Mouse (Mus musculus) bone marrow macrophage, adult 2 months (primary cell): ENCODE results near the gene Emg1. TPM values are rescaled to one million over a fixed set of nuclear protein-coding genes. Genes with fewer than 3 reads are reported as not detected.

Experiments used
- H3K27ac ChIP-seq: 2 replicates; pipeline ENCODE4 v1.5.1; 2012; ENCODE audit warnings: low read depth, low read length; ENCODE audit not compliant: insufficient read depth
- H3K4me1 ChIP-seq: 2 replicates; pipeline ENCODE4 v1.6.1; 2012; ENCODE audit warnings: low read length; ENCODE audit not compliant: control insufficient read depth, insufficient read depth
- H3K4me3 ChIP-seq: 2 replicates; pipeline ENCODE4 v1.5.1; 2012; ENCODE audit warnings: mild to moderate bottlenecking, low read length, moderate library complexity; ENCODE audit not compliant: insufficient read depth
- CTCF ChIP-seq: IDR thresholded peaks from 2 replicates; pipeline ENCODE4 v1.5.1; 2012; ENCODE audit warnings: low read depth, mild to moderate bottlenecking, low read length, moderate library complexity
- POLR2A ChIP-seq: IDR thresholded peaks from 2 replicates; pipeline ENCODE4 v1.6.1; 2012; ENCODE audit warnings: mild to moderate bottlenecking, low read depth, low read length, borderline replicate concordance
- polyA plus RNA-seq: library from polyadenylated mRNA; stranded (reverse); fragments of >200 nt; gene quantifications from 2 replicates; pipeline ENCODE4 v1.2.4, GENCODE M21; 2012; ENCODE audit not compliant: missing spikeins, insufficient read depth, insufficient read length

The Emg1 gene
- polyA plus RNA-seq, 1 experiment = 48.2 TPM

GRCm38 (mm10) chr6:124670281-124670900 is 41.6 kb downstream of the Emg1 start:
- peaks cover 22% of the 10 kb centered on the region for H3K4me1 ChIP-seq

GRCm38 (mm10) chr6:124669234-124669859 is 42.6 kb downstream of the Emg1 start:
- no peak overlapping the region for H3K4me3 ChIP-seq
- H3K4me1 ChIP-seq = peaks cover 24% of the 10 kb centered on the region
- H3K27ac ChIP-seq = no peak overlapping the region
- TF ChIP-seq CTCF (no peak), POLR2A (no peak)

More at GRCm38 (mm10) chr6:124670281-124670900, 41.6 kb downstream of the Emg1 start:
- Histone ChIP-seq H3K27ac (peak overlapping the region; percentile 30), H3K4me3 (no peak overlapping the region)
- TF ChIP-seq CTCF (no peak), POLR2A (no peak)

DNA sequence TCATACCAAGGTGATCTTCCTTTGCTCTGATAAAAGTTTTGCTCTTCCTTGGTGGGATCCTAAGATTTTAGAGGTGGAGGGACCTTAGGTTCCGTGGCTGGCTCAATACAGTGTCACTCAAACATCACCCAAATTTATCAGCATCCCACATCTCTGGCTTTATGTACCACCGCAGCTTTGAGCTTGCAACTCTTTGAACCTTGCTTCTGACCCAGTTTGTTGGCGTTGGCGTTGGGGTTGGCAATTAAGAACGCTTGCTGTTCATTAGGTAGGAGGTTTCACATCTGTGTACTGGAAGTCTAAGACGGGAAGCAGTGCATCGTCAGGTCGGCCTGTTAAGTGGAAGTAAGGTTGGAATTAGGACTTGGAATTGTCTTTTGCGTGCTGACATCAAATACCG is 47.0 kb downstream of the Emg1 start:
- TF ChIP-seq CTCF (no peak), POLR2A (no peak)
- Histone ChIP-seq H3K27ac (no peak overlapping the region), H3K4me3 (no peak overlapping the region)

GRCm38 (mm10) chr6:124664256-124664655 is 47.7 kb downstream of the Emg1 start:
- TF ChIP-seq POLR2A = no peak
- TF ChIP-seq CTCF = no peak
- Histone ChIP-seq H3K4me3 (no peak overlapping the region), H3K27ac (no peak overlapping the region), H3K4me1 (peaks cover 15% of the 10 kb centered on the region)

More for the DNA sequence above, 47.0 kb downstream of the Emg1 start:
- H3K4me1 ChIP-seq = peaks cover 15% of the 10 kb centered on the region

DNA sequence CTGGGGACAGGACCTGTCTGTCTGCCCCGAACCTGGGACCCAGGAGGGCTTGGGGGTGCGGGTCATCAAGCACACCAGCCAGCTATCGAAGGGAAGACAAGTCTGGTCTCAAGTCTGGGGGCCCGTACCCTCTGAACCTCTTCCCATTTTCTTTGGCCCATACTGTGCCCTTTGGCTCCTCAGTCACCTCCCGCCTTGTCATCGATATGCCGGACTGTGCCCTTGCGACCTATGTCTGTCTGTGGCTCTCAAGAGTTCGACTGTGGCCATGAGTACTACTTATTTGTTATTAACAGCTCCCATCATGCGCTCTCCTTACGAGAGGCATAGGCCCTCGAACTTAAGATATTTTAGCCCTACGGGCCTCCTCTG is 48.6 kb downstream of the Emg1 start:
- TF ChIP-seq CTCF = 0 out of 2 replicates have a peak, but pooled peaks have one; percentile 33
- no peak for TF ChIP-seq POLR2A
- Histone ChIP-seq H3K4me1 (peaks cover 15% of the 10 kb centered on the region), H3K27ac (peak overlapping the region; percentile 52), H3K4me3 (peak overlapping the region; percentile 76)

DNA sequence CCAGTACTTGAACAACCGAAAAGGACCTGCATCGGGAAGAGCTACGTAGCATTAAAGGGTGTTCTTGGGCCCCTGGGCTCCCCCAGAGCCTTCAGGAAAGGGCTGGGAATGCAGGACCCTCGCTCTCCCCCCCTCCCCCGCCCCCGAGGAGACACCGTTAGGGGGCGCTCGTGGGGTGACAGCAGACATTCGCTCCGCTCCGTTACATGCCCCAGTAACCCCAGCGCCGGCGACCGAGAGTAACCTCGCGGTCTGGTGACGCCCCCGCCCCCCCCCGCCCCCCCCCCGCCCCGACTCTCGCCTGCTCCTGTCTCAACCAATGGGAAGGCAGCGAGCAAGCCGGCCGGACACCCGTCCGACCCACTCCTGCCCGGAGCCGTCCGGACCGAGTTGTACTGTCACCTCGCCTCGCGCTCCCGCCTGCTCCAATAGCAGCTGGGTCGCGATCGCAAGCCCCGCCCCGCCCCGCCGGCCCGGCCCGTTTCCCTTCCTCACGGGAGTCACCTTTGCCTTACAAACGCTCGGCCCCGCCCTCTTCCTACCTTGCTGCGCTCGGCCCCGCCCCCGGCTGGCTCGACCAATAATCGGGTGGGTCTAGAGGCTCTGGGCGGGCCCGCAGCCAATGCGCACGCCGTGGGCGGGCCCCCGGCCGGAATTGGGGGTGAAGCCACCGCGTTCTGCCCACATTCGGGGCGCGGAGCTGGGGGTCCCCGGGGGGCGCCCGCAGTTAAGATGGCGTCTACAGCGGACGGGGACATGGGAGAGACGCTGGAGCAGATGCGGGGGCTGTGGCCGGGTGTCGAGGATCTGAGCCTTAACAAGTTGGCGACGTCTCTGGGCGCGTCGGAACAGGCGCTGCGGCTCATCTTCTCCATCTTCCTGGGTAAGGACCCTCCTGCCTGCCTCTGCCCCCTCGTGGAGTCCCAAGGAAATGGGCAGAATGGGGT is 49.2 kb downstream of the Emg1 start, which contains the start of gene Lpcat3:
Gene Lpcat3, plus strand, starts transcription at position 551 of the 947 bp plus-strand sequence.
- peak within 1 kb of the TSS; percentile 85 for H3K27ac ChIP-seq
- H3K4me1 ChIP-seq = peaks cover 15% of the 10 kb centered on the region
- peak within 1 kb of the TSS; percentile 76 for H3K4me3 ChIP-seq
- TF ChIP-seq POLR2A (no peak), CTCF (peak; percentile 99)

- H3K4me3 ChIP-seq = peak overlapping the region; percentile 76
- TF ChIP-seq POLR2A (no peak), CTCF (no peak)
- H3K27ac ChIP-seq = peak overlapping the region; percentile 85
- H3K4me1 ChIP-seq = peaks cover 15% of the 10 kb centered on the region
Measured at GRCm38 (mm10) chr6:124661995-124662394, 50.0 kb downstream of the Emg1 start.

DNA sequence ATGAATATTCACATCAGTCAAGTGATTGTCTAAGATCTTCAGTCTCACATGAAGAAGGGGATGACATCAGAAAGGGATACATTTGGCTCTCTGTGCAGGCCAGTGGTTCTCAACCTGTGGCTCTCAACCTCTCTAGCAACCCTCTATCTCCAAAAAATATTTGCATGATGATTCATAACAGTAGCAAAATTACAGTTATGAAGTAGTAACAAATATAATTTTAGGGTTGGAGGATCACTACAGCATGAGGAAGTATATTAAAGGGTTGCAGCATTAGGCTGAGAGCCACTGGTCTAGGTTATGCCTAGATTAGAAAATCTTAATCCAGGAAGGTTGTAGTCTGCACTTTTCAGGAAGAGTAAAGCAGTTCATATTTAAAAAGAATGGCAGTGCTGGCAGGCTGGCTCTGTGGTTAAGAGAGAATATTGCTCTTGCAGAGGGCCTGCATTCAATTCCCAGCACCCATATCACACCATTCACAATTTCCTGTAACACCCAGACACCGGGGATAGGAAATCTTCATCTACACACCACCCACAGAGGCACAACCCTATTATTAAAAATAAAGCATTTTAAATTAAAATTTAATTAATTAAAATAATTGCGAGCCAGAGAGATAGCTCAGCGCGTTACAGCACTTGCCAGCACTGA is 50.7 kb downstream of the Emg1 start:
- TF ChIP-seq POLR2A (no peak), CTCF (no peak)
- no peak overlapping the region for H3K27ac ChIP-seq
- H3K4me3 ChIP-seq = no peak overlapping the region
- H3K4me1 ChIP-seq = peaks cover 15% of the 10 kb centered on the region

GRCm38 (mm10) chr6:124658067-124658466 is 53.9 kb downstream of the Emg1 start:
- no peak for TF ChIP-seq POLR2A
- TF ChIP-seq CTCF = no peak
- Histone ChIP-seq H3K27ac (no peak overlapping the region), H3K4me3 (no peak overlapping the region), H3K4me1 (peaks cover 8% of the 10 kb centered on the region)
